ENCODE assay signal across 8 mouse cellular contexts in genomic region chr1:58614424-58614823, GRCm38 (mm10). TPM values are rescaled to one million over a fixed set of nuclear protein-coding genes. Genes with fewer than 3 reads are reported as not detected.
DNase-seq lines count a peak whose midpoint lies in the region; ATAC-seq lines count a peak whose summit lies in the region.

No protein-coding gene starts in this region.

- H3K27ac ChIP-seq in kidney, embryonic 16.5 days (ENCODE audit: low read length), result no peak overlapping the region
- no peak overlapping the region for H3K27ac ChIP-seq in intestine, embryonic 15.5 days
- no peak overlapping the region for H3K27ac ChIP-seq in hindbrain, embryonic 12.5 days

- peak; percentile 86 for DNase-seq in kidney, adult 11 months
- DNase-seq in MN1 (ENCODE audit: low spot score), result peak; percentile 48
- no peak for DNase-seq in T-cell, adult 2 months (ENCODE audit: low spot score)
- no peak for DNase-seq in thymus, adult 18-20 months

- WGBS in kidney, embryonic 16.5 days, result 61% methylated on average over 3 of the region's 3 CpGs
- WGBS in intestine, embryonic 15.5 days, result 39% methylated on average over 3 of the region's 3 CpGs
- WGBS in hindbrain, embryonic 12.5 days, result 80% methylated on average over 3 of the region's 3 CpGs

- no peak overlapping the region for H3K9ac ChIP-seq in kidney, embryonic 16.5 days (replicated peaks; ENCODE audit: low read length)
- H3K9ac ChIP-seq in intestine, embryonic 15.5 days, result no peak overlapping the region
- no peak overlapping the region for H3K9ac ChIP-seq in hindbrain, embryonic 12.5 days

- no peaks in the 10 kb centered on the region for H3K4me1 ChIP-seq in kidney, embryonic 16.5 days (ENCODE audit: insufficient read depth, low read length)
- H3K4me1 ChIP-seq in intestine, embryonic 15.5 days (replicated peaks), result 0 out of 2 replicates have a peak, but pooled peaks cover 6% of the 10 kb centered on the region
- H3K4me1 ChIP-seq in hindbrain, embryonic 12.5 days, result no peaks in the 10 kb centered on the region

- no peak for ATAC-seq in kidney, embryonic 16.5 days (ENCODE audit: low FRiP score, low TSS enrichment)
- 0 out of 2 replicates have a peak, but pooled peaks have one; percentile 49 for ATAC-seq in intestine, embryonic 15.5 days
- ATAC-seq in megakaryocyte progenitor cell, adult 5-6 weeks (replicated peaks; ENCODE audit: poor library complexity), result peak; percentile 19; the same call in 1 of the 2 replicates
- no peak for ATAC-seq in hindbrain, embryonic 12.5 days (ENCODE audit: low FRiP score)

- H3K27me3 ChIP-seq in kidney, embryonic 16.5 days (ENCODE audit: insufficient read depth, low read length), result no peaks in the 10 kb centered on the region
- no peaks in the 10 kb centered on the region for H3K27me3 ChIP-seq in intestine, embryonic 15.5 days (replicated peaks)
- H3K27me3 ChIP-seq in hindbrain, embryonic 12.5 days, result no peaks in the 10 kb centered on the region

- no peaks in the 10 kb centered on the region for H3K36me3 ChIP-seq in kidney, embryonic 16.5 days (ENCODE audit: insufficient read depth, low read length)
- H3K36me3 ChIP-seq in intestine, embryonic 15.5 days, result no peaks in the 10 kb centered on the region
- H3K36me3 ChIP-seq in hindbrain, embryonic 12.5 days, result no peaks in the 10 kb centered on the region

- no peak overlapping the region for H3K4me3 ChIP-seq in kidney, embryonic 16.5 days (ENCODE audit: low read length)
- no peak overlapping the region for H3K4me3 ChIP-seq in intestine, embryonic 15.5 days (replicated peaks)
- no peak overlapping the region for H3K4me3 ChIP-seq in hindbrain, embryonic 12.5 days

- H3K9me3 ChIP-seq in kidney, embryonic 16.5 days (ENCODE audit: low read length), result no peaks in the 10 kb centered on the region
- no peaks in the 10 kb centered on the region for H3K9me3 ChIP-seq in intestine, embryonic 15.5 days
- H3K9me3 ChIP-seq in hindbrain, embryonic 12.5 days (replicated peaks), result no peaks in the 10 kb centered on the region

- no peak overlapping the region for H3K4me2 ChIP-seq in kidney, embryonic 16.5 days (replicated peaks; ENCODE audit: low read depth, low read length)
- H3K4me2 ChIP-seq in intestine, embryonic 15.5 days (replicated peaks), result no peak overlapping the region
- no peak overlapping the region for H3K4me2 ChIP-seq in hindbrain, embryonic 12.5 days (replicated peaks)

RNA-seq across cellular contexts. Expression of gene Ndufb3, which starts 28.2 kb away (rescaled TPM):
- polyA plus RNA-seq in kidney, embryonic 16.5 days (2015; fragmentation: Nextera tagmentation; extraction: Ambion mirVana), result 161 and 167 TPM in 2 replicates
- 201 and 204 TPM in 2 replicates for polyA plus RNA-seq in intestine, embryonic 15.5 days (2015; fragmentation: Nextera tagmentation; extraction: Ambion mirVana)
- total RNA-seq in megakaryocyte progenitor cell, adult 5-6 weeks (2015), result 135 and 167 TPM in 2 replicates
- total RNA-seq in megakaryocyte progenitor cell, adult 5-6 weeks (2017), result 94.5 and 99.4 TPM in 2 replicates
- polyA plus RNA-seq in hindbrain, embryonic 12.5 days (2016; fragmentation: Nextera tagmentation; extraction: Ambion mirVana), result 153 and 161 TPM in 2 replicates

RNA-seq across cellular contexts. Expression of gene Fam126b, which starts 28.3 kb away (rescaled TPM):
- polyA plus RNA-seq in kidney, embryonic 16.5 days (2015; fragmentation: Nextera tagmentation; extraction: Ambion mirVana), result 10.1 and 12.6 TPM in 2 replicates
- 7.8 and 8.2 TPM in 2 replicates for polyA plus RNA-seq in intestine, embryonic 15.5 days (2015; fragmentation: Nextera tagmentation; extraction: Ambion mirVana)
- total RNA-seq in megakaryocyte progenitor cell, adult 5-6 weeks (2015), result 16.1 and 17.1 TPM in 2 replicates
- total RNA-seq in megakaryocyte progenitor cell, adult 5-6 weeks (2017), result 19.8 and 32.5 TPM in 2 replicates
- 8.8 and 10.2 TPM in 2 replicates for polyA plus RNA-seq in hindbrain, embryonic 12.5 days (2016; fragmentation: Nextera tagmentation; extraction: Ambion mirVana)

Comparison
In these comparisons a context has a peak if more than half of its experiments do, and no peak if none do; other contexts are left out.
1. DNase-seq: peak in kidney, adult 11 months (single experiment) and MN1 (single experiment); none in T-cell, adult 2 months (single experiment) and thymus, adult 18-20 months (0 of 2).
2. ATAC-seq: peak in intestine, embryonic 15.5 days (single experiment) and megakaryocyte progenitor cell, adult 5-6 weeks (single experiment); none in kidney, embryonic 16.5 days (single experiment) and hindbrain, embryonic 12.5 days (single experiment).